ENCODE assay signal across 10 mouse cellular contexts in the genomic region with DNA sequence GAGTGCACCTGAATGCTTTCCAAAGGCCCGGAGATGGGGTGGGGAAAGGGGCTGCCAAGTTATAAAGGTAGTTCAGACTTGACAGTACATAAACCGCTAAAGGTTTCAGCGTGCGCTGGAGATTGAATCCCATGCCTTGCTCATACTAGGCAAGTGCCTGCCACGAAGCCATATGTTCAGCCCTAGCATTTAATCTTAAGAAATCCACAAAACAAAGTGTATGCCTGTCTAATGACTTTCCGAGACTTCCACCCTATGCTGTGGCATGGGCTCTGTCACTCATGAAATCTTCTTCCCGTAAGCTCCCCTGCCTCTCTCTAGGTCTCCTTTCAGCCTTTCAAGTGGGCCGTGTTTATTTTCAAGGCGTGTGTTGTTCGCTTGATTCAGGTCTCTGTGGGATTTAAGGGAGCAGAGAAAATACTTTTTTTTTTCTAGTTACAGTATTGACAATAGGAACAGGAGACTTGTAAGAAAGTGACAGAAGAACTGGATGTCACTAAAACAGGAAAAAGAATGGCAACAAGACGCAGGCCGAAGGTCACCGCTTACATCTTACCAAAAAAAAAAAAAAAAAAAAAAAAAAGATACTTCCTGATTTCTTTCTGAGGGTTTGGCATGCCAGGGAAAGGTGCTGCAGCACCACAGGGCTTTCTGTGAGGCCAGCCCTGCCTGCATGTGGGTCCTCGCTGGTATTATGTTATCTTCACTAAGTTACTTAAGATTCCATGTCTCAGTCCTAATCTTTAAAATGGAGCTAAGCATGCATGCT. TPM values are rescaled to one million over a fixed set of nuclear protein-coding genes. Genes with fewer than 3 reads are reported as not detected.
DNase-seq lines count a peak whose midpoint lies in the region; ATAC-seq and TF ChIP-seq lines count a peak whose summit lies in the region.
"Had no signal": no experiment of that assay in that cellular context is flagged by ENCODE, and none has a peak within 500 bp of the region (broad histone marks: within the 10 kb centered on the region; RNA-seq: fewer than 3 reads in every experiment).

No protein-coding gene starts in this region.

- no peak for TF ChIP-seq CTCF in bone marrow, adult 2 months (IDR thresholded peaks at IDR 0.05; ENCODE audit: control insufficient read depth, insufficient read depth, low read length)

- TF ChIP-seq POLR2A in bone marrow, adult 2 months (IDR thresholded peaks at IDR 0.05; ENCODE audit: borderline replicate concordance, control insufficient read depth, low read depth, low read length): no peak

- H3K4me2 ChIP-seq in heart, embryonic 15.5 days: peak overlapping the region; percentile 19; the same call in 1 of the 2 replicates

- H3K36me3 ChIP-seq in heart, embryonic 15.5 days: no peaks in the 10 kb centered on the region
- no peaks in the 10 kb centered on the region for H3K36me3 ChIP-seq in midbrain, embryonic 10.5 days

- peaks cover 65% of the 10 kb centered on the region for H3K4me1 ChIP-seq in heart, embryonic 15.5 days (replicated peaks)
- peaks cover 2% of the 10 kb centered on the region; the same call in 1 of the 2 replicates for H3K4me1 ChIP-seq in bone marrow, adult 2 months (ENCODE audit: control insufficient read depth, insufficient read depth, low read length)
- peaks cover 85% of the 10 kb centered on the region for H3K4me1 ChIP-seq in midbrain, embryonic 10.5 days

- no peak for DNase-seq in heart, postnatal 36 days
- DNase-seq in midbrain, embryonic 10.5 days (ENCODE audit: low spot score): no peak
- no peak for DNase-seq in left cerebral cortex, postnatal 36 days (ENCODE audit: low spot score in 2 of 2)
- DNase-seq in cerebellum, adult 18-20 months: no peak
- DNase-seq: layer of hippocampus, postnatal 36 days had no signal

- no peak overlapping the region for H3K4me3 ChIP-seq in heart, embryonic 15.5 days
- H3K4me3 ChIP-seq in bone marrow, adult 2 months (replicated peaks; ENCODE audit: control insufficient read depth, low read depth, low read length): peak overlapping the region; percentile 29
- peak overlapping the region; percentile 41 for H3K4me3 ChIP-seq in midbrain, embryonic 10.5 days
- H3K4me3 ChIP-seq: erythroblast, embryonic 14.5 days had no signal

- WGBS in heart, embryonic 15.5 days: 59% methylated on average over 14 of the region's 14 CpGs
- WGBS in bone marrow, adult 2 months: 31% methylated on average over 14 of the region's 14 CpGs
- WGBS in midbrain, embryonic 10.5 days: 58% methylated on average over 14 of the region's 14 CpGs

- intact Hi-C loops in heart, postnatal 36 days (cut with DNase I): loop anchor here (10.0 kb wide), 1 partner anchor 268 kb away; no protein-coding TSS in a partner anchor
- intact Hi-C loops in left cerebral cortex, postnatal 36 days (cut with DNase I): loop anchor here (5.0 kb wide), 1 partner anchor 40 kb away; no protein-coding TSS in a partner anchor

- ATAC-seq in heart, embryonic 15.5 days (replicated peaks; ENCODE audit: insufficient number of reproducible peaks, insufficient read depth, low FRiP score, low read depth): no peak
- ATAC-seq in granulocyte monocyte progenitor cell, adult 5-6 weeks (replicated peaks; ENCODE audit: poor library complexity, severe bottlenecking): 0 out of 2 replicates have a peak, but pooled peaks have one; percentile 6
- no peak for ATAC-seq in CD4-positive, CD25-positive, alpha-beta regulatory T cell, adult 4 months

- H3K9ac ChIP-seq in heart, embryonic 15.5 days: no peak overlapping the region

- H3K27ac ChIP-seq in heart, embryonic 15.5 days: peak overlapping the region; percentile 24; the same call in 1 of the 2 replicates
- H3K27ac ChIP-seq in bone marrow, adult 2 months (ENCODE audit: control insufficient read depth, insufficient read depth, low read depth, low read length, poor library complexity): peak overlapping the region; percentile 59
- H3K27ac ChIP-seq in midbrain, embryonic 10.5 days (replicated peaks): peak overlapping the region; percentile 81

- no peaks in the 10 kb centered on the region for H3K27me3 ChIP-seq in heart, embryonic 15.5 days
- no peaks in the 10 kb centered on the region for H3K27me3 ChIP-seq in midbrain, embryonic 10.5 days (ENCODE audit: low read depth, poor library complexity, severe bottlenecking)

- H3K9me3 ChIP-seq in heart, embryonic 15.5 days (replicated peaks): no peaks in the 10 kb centered on the region
- no peaks in the 10 kb centered on the region for H3K9me3 ChIP-seq in midbrain, embryonic 10.5 days (replicated peaks)

RNA-seq across cellular contexts. Expression of a gene that starts 3.0 kb away (rescaled TPM):
- polyA plus RNA-seq in heart, embryonic 15.5 days (2015; fragmentation: Nextera tagmentation; extraction: Ambion mirVana): 10.2 and 13.9 TPM in 2 replicates
- total RNA-seq in heart, postnatal 36 days (2021): 10 to 100 TPM; 18.7 to 20.3 TPM
- 8.2 and 15.6 TPM in 2 replicates for polyA plus RNA-seq in bone marrow, adult 2 months (2011; ENCODE audit: insufficient read depth, insufficient read length, low replicate concordance, missing spikeins)
- total RNA-seq in granulocyte monocyte progenitor cell, adult 5-6 weeks (2014; fragmentation: Nextera tagmentation): 55.1 and 58.8 TPM in 2 replicates
- 45.6 and 50.2 TPM in 2 replicates for total RNA-seq in granulocyte monocyte progenitor cell, adult 5-6 weeks (2017)
- polyA plus RNA-seq in midbrain, embryonic 10.5 days (2016; fragmentation: Nextera tagmentation; extraction: Ambion mirVana): 10.8 and 15.6 TPM in 2 replicates
- under 1 TPM in 1 of 2 experiments, not detected in 1; 0.09 TPM for polyA plus RNA-seq in CD4-positive, CD25-positive, alpha-beta regulatory T cell, adult 4 months (2017; shearing (Covaris generic))
- total RNA-seq in left cerebral cortex, postnatal 36 days (2021): 100 to 1,000 TPM; 299 to 314 TPM

RNA-seq across cellular contexts. Expression of a gene that starts 30.1 kb away (rescaled TPM):
- 174 and 197 TPM in 2 replicates for polyA plus RNA-seq in heart, embryonic 15.5 days (2015; fragmentation: Nextera tagmentation; extraction: Ambion mirVana)
- total RNA-seq in heart, postnatal 36 days (2021): 10 to 100 TPM; 54.3 to 55.2 TPM
- 37.3 and 60.9 TPM in 2 replicates for polyA plus RNA-seq in bone marrow, adult 2 months (2011; ENCODE audit: insufficient read depth, insufficient read length, low replicate concordance, missing spikeins)
- total RNA-seq in granulocyte monocyte progenitor cell, adult 5-6 weeks (2014; fragmentation: Nextera tagmentation): 258 and 273 TPM in 2 replicates
- 264 and 296 TPM in 2 replicates for total RNA-seq in granulocyte monocyte progenitor cell, adult 5-6 weeks (2017)
- polyA plus RNA-seq in midbrain, embryonic 10.5 days (2016; fragmentation: Nextera tagmentation; extraction: Ambion mirVana): 299 and 349 TPM in 2 replicates
- 100 to 1,000 TPM; 180 to 185 TPM for polyA plus RNA-seq in CD4-positive, CD25-positive, alpha-beta regulatory T cell, adult 4 months (2017; shearing (Covaris generic))
- 10 to 100 TPM; 68.7 to 77.3 TPM for total RNA-seq in left cerebral cortex, postnatal 36 days (2021)

Comparison
In these comparisons a context has a peak if more than half of its experiments do, and no peak if none do; other contexts are left out.
1. H3K27ac ChIP-seq: peak in every context shown above with its lines; median percentile 81 in midbrain, embryonic 10.5 days; 59 in bone marrow, adult 2 months; 24 in heart, embryonic 15.5 days.